Mouse (Mus musculus) stomach, postnatal 0 days (tissue): ENCODE data around the gene Cacna2d3.

Source experiments
- CTCF ChIP-seq: IDR thresholded peaks from 2 replicates; pipeline ENCODE4 v1.5.1; 2016; ENCODE audit warnings: antibody characterized with exemption, low read depth, mild to moderate bottlenecking, moderate library complexity
- EP300 ChIP-seq: optimal IDR thresholded peaks from 2 replicates; pipeline ENCODE3; 2016; ENCODE audit warnings: antibody characterized with exemption

- no peak for TF ChIP-seq CTCF
- no peak for TF ChIP-seq EP300
Observed at GRCm38 (mm10) chr14:28861142-28861541, 860.5 kb downstream of the Cacna2d3 start.
